Mouse (Mus musculus) monocyte, adult 5-6 weeks (primary cell): ENCODE data around the gene Tspan4. TPM values are rescaled to one million over a fixed set of nuclear protein-coding genes. Genes with fewer than 3 reads are reported as not detected.

ENCODE experiments used
- ATAC-seq: fragments of 153-309, 156-312 bp; replicated peaks from 2 replicates; pipeline ENCODE4 v1.8.0; 2017; ENCODE audit warnings: mild to moderate bottlenecking; ENCODE audit not compliant: low TSS enrichment, insufficient number of reproducible peaks, severe bottlenecking, poor library complexity, low FRiP score
- total RNA-seq: library from RNA; stranded (forward); fragments of 200-1000, 200-491, 200-594 nt; gene quantifications from 3 replicates; pipeline ENCODE4 v1.2.3, GENCODE M21; 2017

The Tspan4 gene
- total RNA-seq, 1 experiment from 2014 or later = 0.95 TPM

DNA sequence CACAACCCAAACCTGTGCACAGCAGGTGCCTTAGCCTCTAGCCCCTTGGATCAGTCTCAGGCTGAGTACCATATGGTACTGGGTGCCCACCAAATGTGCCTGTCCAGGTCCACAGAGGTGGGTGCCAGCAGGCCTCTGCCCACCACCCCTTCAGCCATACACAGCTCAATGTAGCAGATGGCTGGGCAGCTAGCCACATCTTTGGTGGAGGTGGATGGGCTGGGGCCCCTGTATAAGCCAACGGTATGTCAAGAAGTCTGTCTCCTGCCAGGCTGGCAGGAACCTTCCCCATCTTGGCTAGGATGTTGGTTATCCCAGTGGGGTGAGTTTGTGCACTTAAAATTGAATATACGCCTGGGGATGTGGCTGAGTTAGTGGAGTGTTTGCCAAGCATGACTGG, 10.6 kb downstream of the Tspan4 start:
- ATAC-seq = no peak

DNA sequence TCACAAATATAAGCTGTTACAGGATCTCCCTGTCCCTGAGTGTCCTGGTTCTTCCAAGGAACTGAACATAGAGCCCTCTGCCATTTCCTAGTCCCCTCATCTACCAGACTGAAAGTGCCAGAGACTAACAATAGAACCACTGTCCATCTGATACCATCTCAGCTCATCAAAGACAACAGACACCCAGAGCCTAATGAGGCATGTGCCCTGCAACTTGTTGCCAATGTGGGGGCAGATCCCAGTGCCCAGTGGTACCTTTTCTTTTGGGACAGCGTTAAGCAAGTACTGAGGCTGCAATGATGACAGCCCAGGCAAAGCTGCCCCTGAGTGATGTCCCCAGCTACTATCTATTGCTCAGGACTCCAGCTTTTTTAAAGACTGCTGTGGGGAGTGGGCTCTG, 11.2 kb downstream of the Tspan4 start:
- ATAC-seq = no peak

DNA sequence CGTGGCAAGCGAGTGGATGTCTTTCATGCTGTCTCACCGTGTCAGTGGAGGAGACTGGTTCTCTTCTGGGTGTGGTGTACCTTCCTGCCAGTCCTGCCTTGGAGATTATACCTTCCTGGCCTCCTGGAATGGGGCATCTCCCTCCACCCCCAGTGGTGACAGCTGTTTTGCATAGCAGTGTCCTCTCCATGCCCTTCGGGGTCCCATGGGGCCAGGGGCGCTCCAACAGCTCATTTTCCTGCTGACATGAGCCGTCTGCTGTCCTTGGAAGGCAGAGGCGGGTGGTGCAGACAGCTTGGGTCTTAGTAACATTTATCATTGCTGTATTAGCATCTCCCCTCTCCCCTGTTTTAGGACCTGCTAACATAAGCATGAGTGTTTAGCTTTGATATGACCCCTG, 12.1 kb downstream of the Tspan4 start:
- no peak for ATAC-seq

DNA sequence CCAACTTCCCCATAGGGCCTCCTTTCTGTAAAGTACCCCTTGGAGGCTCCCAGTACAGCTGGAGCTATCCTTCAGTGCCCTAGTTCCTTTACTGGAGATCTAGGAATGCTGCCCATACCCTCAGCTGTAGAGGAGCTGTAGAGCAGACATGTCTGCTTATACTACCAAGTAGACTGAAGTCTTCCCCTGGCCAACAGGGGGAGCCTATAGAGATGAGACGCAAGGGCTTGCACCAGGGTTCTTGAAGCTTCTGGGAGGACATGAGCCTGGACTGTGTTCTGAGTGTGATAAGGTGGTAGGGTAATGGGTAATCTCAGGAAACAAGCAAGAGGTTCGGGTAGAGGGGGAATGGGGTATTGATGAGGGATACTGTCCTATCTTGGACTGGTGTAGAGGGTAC, 16.1 kb downstream of the Tspan4 start:
- ATAC-seq = no peak

GRCm38 (mm10) chr7:141492738-141493137, 17.7 kb downstream of the Tspan4 start:
- ATAC-seq = no peak

- no peak for ATAC-seq
These were observed 18.7 kb downstream of the Tspan4 start for GRCm38 (mm10) chr7:141493729-141494128.

GRCm38 (mm10) chr7:141495379-141495778, 20.3 kb downstream of the Tspan4 start:
- no peak for ATAC-seq

DNA sequence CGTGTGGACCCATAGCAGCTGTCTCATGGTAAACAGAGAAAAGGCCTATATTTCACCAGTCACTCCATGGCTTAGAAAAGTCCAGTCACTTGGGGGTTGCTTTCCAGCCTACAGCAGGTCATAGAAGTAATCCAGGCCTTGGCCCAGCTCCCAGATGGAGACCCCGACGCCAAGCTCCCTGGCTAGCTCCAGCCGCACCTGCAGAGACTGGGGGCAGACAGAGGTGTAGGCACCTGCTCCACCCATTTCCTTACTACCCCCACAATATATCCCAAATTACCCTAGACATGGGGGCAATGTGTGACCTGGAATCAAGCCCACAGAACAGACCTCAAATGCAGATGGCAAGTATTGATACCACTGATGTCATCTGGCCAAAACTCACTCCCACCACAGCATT, 20.9 kb downstream of the Tspan4 start:
- ATAC-seq = no peak

DNA sequence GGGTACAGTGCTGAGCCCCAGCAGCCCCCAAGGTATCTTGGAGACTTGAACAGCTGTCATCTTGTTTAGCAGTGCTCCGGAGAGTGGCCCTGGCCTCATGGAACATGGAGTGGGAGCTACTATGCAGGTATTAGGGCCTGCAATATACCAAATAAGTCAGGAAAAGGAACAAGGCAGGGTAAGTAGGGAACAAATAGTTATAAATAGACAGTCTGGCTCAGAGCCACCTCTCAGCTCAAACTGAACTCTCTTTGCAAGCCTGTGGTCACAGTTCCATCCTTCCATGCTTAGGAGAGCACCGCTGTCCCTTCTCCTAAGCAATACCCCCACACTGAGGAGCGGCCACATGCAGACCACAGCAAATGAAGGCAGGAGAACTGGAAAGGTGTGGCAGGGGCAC, 22.6 kb downstream of the Tspan4 start:
- no peak for ATAC-seq

DNA sequence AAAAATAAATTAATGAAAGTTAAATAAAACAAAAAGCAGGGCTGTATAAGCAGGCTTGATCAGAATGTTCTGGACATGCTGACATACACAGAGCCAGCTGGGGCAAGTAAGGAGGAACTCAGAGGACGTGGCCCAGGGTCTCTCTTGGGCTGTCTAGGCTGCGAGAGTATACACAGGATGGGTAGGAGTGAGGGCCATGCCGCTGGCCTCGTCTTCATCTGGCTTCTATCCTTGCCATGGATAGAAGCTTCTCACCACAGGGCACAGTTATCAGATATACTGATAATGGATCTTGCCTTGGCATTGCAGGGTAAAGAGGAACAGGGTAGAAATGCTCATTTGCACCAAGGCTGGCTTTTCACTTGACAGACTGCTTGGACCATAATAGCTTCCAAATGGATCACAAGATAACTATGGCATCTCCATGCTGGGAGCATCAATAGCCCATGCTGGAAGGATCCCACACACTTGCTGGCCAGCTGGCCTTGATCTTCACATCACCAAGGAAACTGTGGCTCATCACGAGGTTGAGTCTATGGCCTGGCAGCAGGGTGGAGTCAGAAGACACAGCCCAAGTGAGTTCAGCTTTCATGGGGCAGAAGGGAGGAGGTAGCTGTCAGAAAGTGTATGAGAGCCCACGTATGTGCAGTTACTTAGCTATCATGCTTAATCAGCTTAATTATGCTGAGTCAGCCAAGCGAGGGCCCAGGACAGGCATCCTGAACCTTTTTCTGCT, 26.9 kb downstream of the Tspan4 start:
- ATAC-seq = no peak

GRCm38 (mm10) chr7:141502556-141502905, 27.5 kb downstream of the Tspan4 start:
- ATAC-seq = no peak

DNA sequence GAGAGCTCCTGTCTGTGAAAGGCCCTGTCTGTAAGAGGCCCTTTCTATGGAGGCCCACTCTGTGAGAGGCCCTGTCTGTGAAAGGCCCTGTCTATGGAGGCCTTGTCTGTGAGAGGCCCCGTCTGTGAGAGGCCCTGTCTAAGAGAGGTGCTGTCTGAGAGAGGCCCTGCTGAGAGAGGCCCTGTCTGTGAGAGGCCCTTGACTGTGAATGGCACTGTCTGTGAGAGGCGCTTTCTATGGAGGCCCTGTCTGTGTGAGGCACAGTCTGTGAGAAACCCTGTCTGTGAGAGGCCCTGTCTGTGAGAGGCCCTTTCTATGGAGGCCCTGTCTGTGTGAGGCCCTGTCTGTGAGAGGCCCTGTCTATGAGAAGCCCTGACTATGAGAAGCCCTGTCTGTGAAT, 31.2 kb downstream of the Tspan4 start:
- no peak for ATAC-seq

GRCm38 (mm10) chr7:141508160-141508559, 33.1 kb downstream of the Tspan4 start:
- no peak for ATAC-seq

DNA sequence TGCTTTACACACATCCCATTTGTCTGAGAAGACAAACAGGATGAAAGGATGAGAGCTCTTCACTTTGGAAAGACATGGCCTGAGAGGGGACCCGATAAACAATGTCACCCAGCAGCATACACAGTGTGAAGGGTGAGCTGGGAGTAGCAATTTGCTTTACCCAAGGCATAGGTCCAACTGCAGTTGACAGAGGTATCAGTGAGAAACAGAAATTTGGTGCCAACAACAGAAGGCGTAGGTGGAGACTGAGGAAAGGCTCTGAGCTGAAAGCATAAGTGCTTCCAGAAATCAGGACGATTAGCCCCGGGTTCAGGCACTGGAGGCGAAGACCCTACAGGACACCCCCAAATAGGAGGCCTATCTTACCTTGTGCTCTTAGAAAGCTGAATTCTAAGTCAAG, 35.2 kb downstream of the Tspan4 start:
- ATAC-seq = no peak

GRCm38 (mm10) chr7:141510681-141511191, 35.7 kb downstream of the Tspan4 start:
- ATAC-seq = no peak

DNA sequence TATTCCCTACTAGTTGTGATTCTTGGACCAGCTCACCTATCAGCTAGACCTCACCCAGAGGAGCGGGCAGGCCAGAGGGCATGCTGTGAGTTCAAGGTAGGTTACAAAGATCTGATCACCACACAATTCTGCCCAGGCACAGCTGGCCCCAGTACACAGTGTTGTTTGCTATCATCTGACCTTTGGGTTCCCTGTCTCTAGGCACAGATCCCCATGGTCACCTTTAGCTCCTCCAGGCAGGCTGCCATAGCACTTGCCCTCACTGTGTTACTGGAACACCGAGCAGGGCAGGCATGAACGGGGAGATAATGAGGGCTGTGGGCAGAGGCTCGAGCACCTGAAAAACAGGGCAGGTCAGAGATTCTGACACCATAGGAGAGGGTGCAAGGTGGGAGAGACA, 42.6 kb downstream of the Tspan4 start:
- ATAC-seq = no peak

DNA sequence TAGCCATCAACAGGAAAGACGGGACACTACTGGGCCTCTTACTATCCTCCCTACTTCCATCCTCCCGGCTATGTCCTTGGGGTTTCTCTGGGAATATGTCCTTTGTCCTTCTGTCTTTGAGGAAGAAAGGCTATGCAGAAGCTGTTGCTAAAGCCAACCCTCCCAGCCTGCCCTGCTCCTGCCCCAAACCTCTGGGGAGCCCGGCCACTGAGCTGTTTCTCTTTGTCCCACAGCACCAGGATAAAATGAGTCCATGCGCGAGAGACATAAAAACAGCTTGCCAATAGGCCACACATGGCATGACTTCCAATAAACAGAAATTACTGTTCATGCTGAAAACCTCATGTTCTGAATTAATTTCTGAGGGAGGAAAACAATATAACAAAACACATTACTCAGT, 43.3 kb downstream of the Tspan4 start:
- no peak for ATAC-seq

GRCm38 (mm10) chr7:141518926-141519325, 43.9 kb downstream of the Tspan4 start:
- ATAC-seq = no peak

GRCm38 (mm10) chr7:141519795-141520194, 44.8 kb downstream of the Tspan4 start:
- ATAC-seq = no peak

- ATAC-seq = no peak
These were observed 48.0 kb downstream of the Tspan4 start for GRCm38 (mm10) chr7:141523007-141523406.

DNA sequence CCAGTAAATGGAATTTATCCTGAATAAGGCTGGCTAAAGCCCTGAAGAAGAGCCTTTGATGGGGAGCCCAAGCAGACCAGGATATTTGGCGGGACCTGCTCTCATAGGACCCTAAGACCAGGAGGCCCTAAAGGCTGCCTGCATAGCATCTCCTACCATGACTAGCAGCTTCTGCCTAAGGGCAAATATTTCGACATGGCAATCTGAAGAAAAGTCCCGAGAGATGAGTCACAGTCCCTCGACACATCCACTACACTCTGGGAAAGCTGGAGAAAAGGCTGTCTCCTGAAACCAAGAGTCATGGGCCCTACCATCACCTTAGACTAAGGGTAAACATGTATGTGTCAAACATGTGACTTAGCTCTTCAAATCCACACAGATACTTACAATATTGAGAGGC, 49.2 kb downstream of the Tspan4 start:
- no peak for ATAC-seq
